Comparison of ENCODE assay signal across 11 mouse cellular contexts in the genomic region with DNA sequence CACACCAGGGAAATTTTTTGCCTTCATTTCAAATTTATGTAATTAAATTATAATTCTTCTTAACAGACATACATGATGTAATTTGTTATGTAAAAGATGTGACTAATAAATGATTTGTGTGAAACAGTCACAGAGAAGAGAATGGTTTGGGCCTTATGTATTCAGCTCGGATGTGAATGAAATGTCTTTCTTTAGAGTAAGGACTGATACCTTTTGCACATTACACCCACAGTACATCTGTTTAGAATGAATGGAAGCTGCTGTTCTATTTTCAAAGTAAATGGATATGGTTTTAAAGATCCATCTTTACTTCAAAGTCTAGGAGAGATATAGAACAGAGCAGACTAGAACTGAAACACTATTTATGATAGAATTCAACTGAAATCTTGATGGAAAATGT.
"Had no signal": no experiment of that assay in that cellular context is flagged by ENCODE, and none has a peak within 500 bp of the region (broad histone marks: within the 10 kb centered on the region; RNA-seq: fewer than 3 reads in every experiment).

No protein-coding gene starts in this region.

- DNase-seq: liver, postnatal 0 days; lung, adult 2 months; lung, postnatal 14 days; lung, postnatal 36 days; right cerebral cortex, postnatal 14 days; thymus, adult 18-20 months; thymus, postnatal 14 days; thymus, postnatal 36 days had no signal

- ATAC-seq: liver, postnatal 0 days; lung, postnatal 0 days; midbrain, embryonic 13.5 days; midbrain, embryonic 15.5 days had no signal
